Mouse (Mus musculus) granulocyte monocyte progenitor cell, adult 5-6 weeks (primary cell): ENCODE results near the gene Smc5. TPM values are rescaled to one million over a fixed set of nuclear protein-coding genes. Genes with fewer than 3 reads are reported as not detected.

ENCODE experiments used
- ATAC-seq: replicated peaks from 2 replicates; pipeline ENCODE4 v1.8.0; 2016; ENCODE audit warnings: mild to moderate bottlenecking, moderate TSS enrichment, inconsistent platforms; ENCODE audit not compliant: poor library complexity, severe bottlenecking
- total RNA-seq, 2 experiments: library from RNA; stranded (forward) in 1 of 2; stranded (reverse) in 1 of 2; fragments of 200-712, 200-1000 nt in 1 of 2; fragments of >200 nt in 1 of 2; fragmentation: Nextera tagmentation in 1 of 2; gene quantifications; 2 replicates each; pipeline ENCODE4 v1.2.3; 2014 to 2017

Gene Smc5
- total RNA-seq, 2 experiments from 2014 or later: 35.4 to 43.9 TPM

DNA sequence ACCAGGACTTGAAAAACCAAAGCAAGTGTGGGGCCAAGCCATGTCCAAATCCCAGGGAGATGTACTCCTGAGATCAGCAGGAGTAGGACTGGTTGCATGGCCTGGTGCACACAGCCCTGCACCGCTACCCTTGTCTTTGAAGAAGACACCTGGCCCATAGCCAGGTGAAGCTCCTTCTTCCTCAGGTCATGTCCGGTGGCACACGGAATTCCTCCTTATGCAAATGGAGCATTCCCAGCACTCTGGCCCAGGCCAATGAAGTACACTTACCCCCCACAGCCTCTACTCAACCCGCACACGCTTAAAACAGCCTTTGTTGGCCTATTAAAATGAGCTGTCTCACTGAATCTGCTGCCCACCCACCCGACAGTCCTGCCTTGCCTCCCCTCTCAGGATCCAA is 82.2 kb downstream of the Smc5 start:
- no peak for ATAC-seq

DNA sequence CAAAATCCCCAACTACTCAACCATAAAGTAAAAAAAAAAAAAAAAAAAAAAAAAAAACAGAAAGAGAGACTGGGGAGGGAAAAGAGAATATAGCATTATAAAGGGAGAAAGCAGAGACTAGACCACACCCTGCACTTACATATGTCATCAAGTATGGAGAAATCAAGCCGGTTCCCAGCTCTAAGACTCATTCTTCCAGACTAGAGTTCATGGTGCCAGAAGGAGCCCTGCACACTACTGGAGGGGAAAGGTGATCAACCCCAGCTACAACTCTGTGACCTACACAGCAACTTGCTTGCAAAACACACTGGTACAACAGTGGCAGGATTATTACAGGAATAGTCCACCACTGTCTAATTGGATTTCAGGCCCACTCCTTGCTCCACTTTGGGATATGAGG is 84.0 kb downstream of the Smc5 start:
- no peak for ATAC-seq

- no peak for ATAC-seq
These were observed 84.7 kb downstream of the Smc5 start for GRCm38 (mm10) chr19:23188986-23189385.

DNA sequence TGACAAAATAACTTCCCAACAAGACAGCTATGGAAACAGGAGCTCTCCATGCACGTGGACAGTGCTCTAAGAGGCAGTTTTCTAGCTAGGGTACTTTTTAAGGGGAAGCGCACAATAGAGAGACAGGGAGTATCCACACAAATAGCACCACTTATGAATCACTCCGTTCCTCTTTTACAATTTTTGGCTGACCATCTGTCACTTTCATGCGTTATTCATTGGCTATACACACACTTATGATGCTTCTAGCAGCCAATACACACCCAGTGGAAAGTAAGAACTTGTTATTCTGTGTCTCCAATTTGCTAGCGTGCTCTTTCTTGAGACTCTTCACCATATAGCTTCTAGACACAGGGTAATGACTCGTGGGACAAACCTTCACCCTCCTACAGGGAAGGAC is 86.0 kb downstream of the Smc5 start:
- no peak for ATAC-seq

DNA sequence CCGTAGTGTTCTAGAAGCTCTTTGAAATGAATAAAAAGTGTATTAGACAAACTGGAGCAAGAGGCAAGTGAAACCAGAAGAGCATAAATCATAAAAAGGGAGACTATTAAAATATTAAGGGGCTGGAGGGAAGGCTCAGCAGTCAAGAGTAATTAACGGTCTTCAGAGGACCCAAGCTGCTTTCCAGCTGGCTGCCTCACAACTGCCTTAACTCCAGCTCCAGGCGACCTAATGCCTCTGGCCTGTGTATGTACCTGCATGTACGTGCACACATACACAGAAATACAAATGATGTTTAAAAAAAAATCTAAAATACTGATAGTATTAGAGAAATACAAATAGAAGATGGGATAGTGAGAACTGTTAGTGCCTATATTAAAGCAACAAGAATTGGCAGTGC is 89.6 kb downstream of the Smc5 start:
- no peak for ATAC-seq

GRCm38 (mm10) chr19:23183493-23183892 is 90.2 kb downstream of the Smc5 start:
- ATAC-seq: no peak

DNA sequence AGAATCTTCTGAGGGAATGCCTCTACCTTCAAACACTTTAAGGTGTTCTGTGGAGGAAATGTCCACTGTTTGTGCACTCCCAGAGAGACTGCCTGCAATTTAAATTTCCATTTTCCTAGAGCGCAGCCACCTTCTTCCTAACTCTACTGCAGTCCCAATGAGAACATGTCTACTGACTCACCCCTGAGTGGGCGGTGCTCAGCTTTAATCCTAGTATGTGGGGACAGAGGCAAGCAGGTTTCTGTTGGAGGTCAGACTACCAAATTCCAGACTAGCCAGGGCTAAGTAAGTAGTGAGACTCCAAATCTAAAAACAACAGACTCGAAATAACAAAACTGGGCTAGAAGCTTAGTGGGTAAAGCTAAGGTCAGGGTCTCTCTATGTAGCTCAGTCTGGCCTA is 95.2 kb downstream of the Smc5 start:
- no peak for ATAC-seq

- ATAC-seq: no peak
These were observed 98.2 kb downstream of the Smc5 start for GRCm38 (mm10) chr19:23175511-23175910.

DNA sequence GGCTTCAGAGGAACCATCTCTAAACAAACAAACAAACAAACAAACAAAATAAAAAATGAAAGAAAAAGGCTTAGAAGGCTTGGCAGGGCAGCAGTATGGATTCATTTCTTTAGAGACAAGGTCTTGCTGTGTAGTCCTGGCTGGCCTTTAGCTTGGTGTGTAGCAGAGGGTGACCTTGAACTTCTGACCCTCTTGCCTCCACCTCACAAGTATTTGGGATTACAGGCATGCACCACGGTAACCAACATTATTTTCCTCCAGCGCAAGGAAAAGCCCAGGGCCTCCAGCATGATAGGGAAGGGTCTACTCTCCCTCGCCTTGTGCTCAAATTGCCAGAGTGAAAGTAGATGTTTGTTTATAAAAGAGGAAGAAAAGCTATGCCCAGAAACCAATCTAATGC is 98.6 kb downstream of the Smc5 start:
- ATAC-seq: no peak

GRCm38 (mm10) chr19:23171136-23171535 is 102.6 kb downstream of the Smc5 start:
- ATAC-seq: no peak

DNA sequence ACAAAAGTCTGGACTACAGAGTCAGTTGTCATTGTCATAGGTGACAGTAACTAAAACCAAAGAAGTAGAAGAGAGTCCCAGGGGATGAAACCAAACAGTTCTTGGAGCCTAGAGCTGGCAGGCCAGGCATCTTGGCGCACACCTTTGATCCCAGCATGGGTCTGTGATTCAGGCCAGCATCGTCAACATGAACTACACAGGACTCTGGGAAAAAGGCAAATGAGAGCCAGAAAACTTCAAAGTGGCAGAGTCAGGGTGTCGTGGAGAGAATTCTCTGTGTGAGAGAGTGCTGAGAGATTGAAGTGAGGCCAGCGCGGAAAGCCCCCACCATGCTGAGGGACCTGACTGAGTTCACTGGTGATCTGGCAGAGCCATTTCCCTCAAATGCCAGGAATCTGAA is 103.2 kb downstream of the Smc5 start:
- ATAC-seq: no peak

DNA sequence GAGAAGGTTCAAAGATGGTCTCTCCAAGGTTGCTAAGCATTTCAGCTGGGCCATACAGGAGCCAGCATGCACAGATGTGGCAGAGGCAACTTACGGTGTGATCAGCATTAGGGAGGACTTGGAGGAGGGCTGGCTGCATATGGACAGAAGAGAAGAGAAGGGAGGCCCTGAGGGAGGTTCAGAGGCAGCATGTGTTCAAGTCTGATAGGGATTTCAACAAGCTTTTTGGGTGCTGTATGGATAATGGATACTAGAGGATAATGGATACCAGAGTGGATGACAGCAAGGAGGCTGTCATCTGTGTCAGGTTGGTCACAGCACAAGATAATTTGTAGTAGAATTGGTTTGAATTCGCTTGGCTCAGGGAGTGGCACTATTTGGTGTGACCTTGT is 104.0 kb downstream of the Smc5 start:
- ATAC-seq: no peak

GRCm38 (mm10) chr19:23168899-23169658 is 104.6 kb downstream of the Smc5 start:
- ATAC-seq: no peak

- ATAC-seq: no peak
These were observed 107.0 kb downstream of the Smc5 start for GRCm38 (mm10) chr19:23166550-23167284.

DNA sequence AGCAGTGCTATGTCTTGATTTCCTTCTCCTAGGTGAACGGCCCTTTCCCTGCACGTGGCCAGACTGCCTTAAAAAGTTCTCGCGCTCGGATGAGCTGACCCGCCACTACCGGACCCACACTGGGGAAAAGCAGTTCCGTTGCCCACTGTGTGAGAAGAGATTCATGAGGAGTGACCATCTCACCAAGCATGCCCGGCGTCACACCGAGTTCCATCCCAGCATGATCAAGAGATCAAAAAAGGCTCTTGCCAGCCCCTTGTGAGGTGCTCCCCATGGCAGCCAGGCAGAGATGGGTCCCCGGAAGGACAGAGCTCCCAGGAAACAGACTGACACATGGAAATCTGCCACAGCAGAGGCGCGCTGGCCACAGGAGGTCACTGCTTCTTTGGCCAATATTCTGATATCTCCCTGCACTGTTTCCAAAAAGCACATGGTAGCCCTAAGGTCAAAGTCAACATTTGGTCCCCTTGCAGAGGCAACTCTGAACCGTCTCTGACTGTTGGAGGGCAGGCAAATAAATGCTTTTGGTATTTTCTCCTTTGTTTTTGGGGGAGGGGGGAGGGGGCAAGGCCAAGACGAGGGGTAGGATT is 109.0 kb downstream of the Smc5 start:
- ATAC-seq: no peak

DNA sequence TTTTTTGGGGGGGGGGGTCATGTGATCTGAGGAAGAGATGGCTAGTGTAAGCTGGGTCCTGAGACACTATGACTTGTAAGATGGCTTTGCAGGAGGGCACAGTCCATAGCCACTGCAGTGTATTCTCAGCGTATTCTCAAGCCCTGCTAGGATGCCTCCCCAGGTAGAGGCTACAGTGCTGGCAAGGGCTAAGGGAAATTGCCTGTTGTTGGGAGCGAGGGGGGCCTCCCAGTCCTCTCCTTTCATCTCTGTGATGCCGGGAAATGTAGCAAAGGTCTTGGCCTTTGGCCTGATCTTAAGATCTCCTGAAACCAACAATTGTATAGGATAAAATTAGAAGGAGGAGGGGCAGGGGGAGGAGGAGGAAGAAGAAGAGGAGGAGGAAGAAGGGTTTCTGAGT is 110.3 kb downstream of the Smc5 start:
- ATAC-seq: no peak

DNA sequence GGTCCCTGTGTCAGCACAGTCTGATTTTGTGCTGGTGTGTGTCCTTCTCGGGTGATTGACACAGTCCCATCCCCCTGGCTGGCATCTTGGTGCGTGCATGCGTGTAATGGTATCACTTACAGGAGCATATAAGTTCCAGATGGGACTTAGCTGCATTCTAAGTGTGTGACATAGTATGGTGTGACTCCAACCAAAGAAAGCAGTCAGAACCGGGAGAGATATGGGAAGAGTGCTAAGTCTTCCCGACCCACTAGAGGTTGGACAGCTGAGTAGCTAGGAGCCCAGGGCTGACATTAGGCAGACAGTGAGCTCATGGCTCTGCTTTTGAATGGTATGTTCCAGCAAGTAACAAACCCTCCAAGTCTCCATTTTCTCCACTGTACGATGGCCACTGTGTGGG is 110.8 kb downstream of the Smc5 start:
- no peak for ATAC-seq

GRCm38 (mm10) chr19:23162387-23162809 is 111.3 kb downstream of the Smc5 start:
- no peak for ATAC-seq

GRCm38 (mm10) chr19:23159780-23160395 is 113.8 kb downstream of the Smc5 start:
- no peak for ATAC-seq
